8 mouse cellular contexts compared by ENCODE assay signal in genomic region chr11:120713580-120714518, GRCm38 (mm10). TPM values are rescaled to one million over a fixed set of nuclear protein-coding genes. Genes with fewer than 3 reads are reported as not detected.
DNase-seq lines count a peak whose midpoint lies in the region; ATAC-seq lines count a peak whose summit lies in the region.

Gene Cenpx (minus strand): TSS chr11:120713738.
Gene Lrrc45 (plus strand): TSS chr11:120713925.

- no peaks in the 10 kb centered on the region for H3K9me3 ChIP-seq in hindbrain, embryonic 15.5 days

- H3K4me2 ChIP-seq in hindbrain, embryonic 15.5 days: peak within 1 kb of the TSS; percentile 100

- no peaks in the 10 kb centered on the region for H3K27me3 ChIP-seq in hindbrain, embryonic 15.5 days

- ATAC-seq in hindbrain, embryonic 15.5 days (ENCODE audit: low FRiP score, low read depth): peak; percentile 98

- H3K9ac ChIP-seq in hindbrain, embryonic 15.5 days: peak within 1 kb of the TSS; percentile 60

- peaks cover 33% of the 10 kb centered on the region for H3K4me1 ChIP-seq in hindbrain, embryonic 15.5 days (replicated peaks)

- H3K4me3 ChIP-seq in hindbrain, embryonic 15.5 days: peak within 1 kb of the TSS; percentile 62

- DNase-seq in T-cell, adult 2 months (ENCODE audit: low spot score): peak; percentile 97
- peak; percentile 95 to 97 for DNase-seq in cerebellum, postnatal 36 days
- peak; percentile 97 to 98 for DNase-seq in frontal cortex, postnatal 36 days (ENCODE audit: low spot score in 2 of 2)
- peak; percentile 97 for DNase-seq in left cerebral cortex, adult 11 months (ENCODE audit: low spot score)
- DNase-seq in lung, postnatal 4 days: peak; percentile 98
- DNase-seq in retina, postnatal 7 days (ENCODE audit: low read depth, low spot score): peak; percentile 96
- peak; percentile 82 for DNase-seq in urinary bladder, adult 2 months (ENCODE audit: low spot score)

- peaks cover 14% of the 10 kb centered on the region for H3K36me3 ChIP-seq in hindbrain, embryonic 15.5 days

- peak within 1 kb of the TSS; percentile 85 for H3K27ac ChIP-seq in hindbrain, embryonic 15.5 days (replicated peaks)

- 2% methylated on average over 53 of the region's 53 CpGs for WGBS in hindbrain, embryonic 15.5 days

RNA-seq across cellular contexts. Expression of gene Cenpx, which starts in this region (rescaled TPM):
- 107 and 109 TPM in 2 replicates for polyA plus RNA-seq in hindbrain, embryonic 15.5 days (2015; fragmentation: Nextera tagmentation; extraction: Ambion mirVana)
- 62.3 and 76.0 TPM in 2 replicates for polyA plus RNA-seq in urinary bladder, adult 2 months (2012; rRNA removed)

RNA-seq across cellular contexts. Expression of gene Lrrc45, which starts in this region (rescaled TPM):
- polyA plus RNA-seq in hindbrain, embryonic 15.5 days (2015; fragmentation: Nextera tagmentation; extraction: Ambion mirVana): 74.9 and 81.2 TPM in 2 replicates
- 54.6 and 66.6 TPM in 2 replicates for polyA plus RNA-seq in urinary bladder, adult 2 months (2012; rRNA removed)

Comparison
In these comparisons a context has a peak if more than half of its experiments do, and no peak if none do; other contexts are left out.
1. Peak in every context shown above with its lines: DNase-seq, ATAC-seq, H3K4me3 ChIP-seq and H3K27ac ChIP-seq.